Mouse (Mus musculus) heart, embryonic 14.5 days (tissue): ENCODE data around the gene Ccdc194. TPM values are rescaled to one million over a fixed set of nuclear protein-coding genes. Genes with fewer than 3 reads are reported as not detected.

Experiments
- ATAC-seq: fragments of 200-750 bp; cut with Nextera tagmentation; 2 replicates; pipeline ENCODE4 v1.8.0; 2017; ENCODE audit warnings: low read depth, moderate TSS enrichment; ENCODE audit not compliant: insufficient number of reproducible peaks, insufficient read depth, low FRiP score
- H3K27ac ChIP-seq, 2 experiments: fragments of 200-500 bp in 1 of 2; fragments of 300-500 bp in 1 of 2; sonication (generic) in 1 of 2; replicated peaks in 1 of 2; 2 replicates each; pipeline ENCODE4 v1.5.1; 2012 to 2014; ENCODE audit warnings: low read depth in 2 of 2, low read length in 2 of 2, control low read depth in 1 of 2, mild to moderate bottlenecking in 1 of 2, mixed read lengths in 1 of 2; ENCODE audit not compliant: control insufficient read depth in 1 of 2, insufficient read depth in 1 of 2
- H3K27me3 ChIP-seq: fragments of 300-500 bp; sonication (generic); 2 replicates; pipeline ENCODE4 v1.6.1; 2014; ENCODE audit warnings: mild to moderate bottlenecking, low read length, control low read depth; ENCODE audit not compliant: control insufficient read depth, insufficient read depth
- H3K36me3 ChIP-seq: fragments of 300-500 bp; sonication (generic); 2 replicates; pipeline ENCODE4 v1.6.1; 2014; ENCODE audit warnings: mild to moderate bottlenecking, control low read depth, low read length, mixed read lengths; ENCODE audit not compliant: control insufficient read depth, insufficient read depth
- H3K4me1 ChIP-seq, 2 experiments: fragments of 200-500 bp in 1 of 2; fragments of 300-500 bp in 1 of 2; sonication (generic) in 1 of 2; 2 replicates each; pipeline ENCODE4 v1.6.1; 2012 to 2014; ENCODE audit warnings: low read length in 2 of 2, control low read depth in 1 of 2, mixed read lengths in 1 of 2; ENCODE audit not compliant: control insufficient read depth in 2 of 2, insufficient read depth in 2 of 2
- H3K4me2 ChIP-seq: fragments of 300-500 bp; sonication (generic); 2 replicates; pipeline ENCODE4 v1.6.1; 2014; ENCODE audit warnings: mild to moderate bottlenecking, low read length
- H3K4me3 ChIP-seq, 2 experiments: fragments of 200-500 bp in 1 of 2; fragments of 300-500 bp in 1 of 2; sonication (generic) in 1 of 2; 2 replicates each; pipeline ENCODE4 v1.5.1; 2012 to 2014; ENCODE audit warnings: low read length in 2 of 2, mild to moderate bottlenecking in 2 of 2, control low read depth in 1 of 2, low read depth in 1 of 2, moderate library complexity in 1 of 2; ENCODE audit not compliant: control insufficient read depth in 1 of 2, insufficient read depth in 1 of 2
- H3K9ac ChIP-seq: fragments of 300-500 bp; sonication (generic); 2 replicates; pipeline ENCODE4 v1.6.1; 2014; ENCODE audit warnings: mild to moderate bottlenecking, low read length
- H3K9me3 ChIP-seq: fragments of 300-500 bp; sonication (generic); 2 replicates; pipeline ENCODE4 v1.6.1; 2016; ENCODE audit warnings: low read length, control low read depth; ENCODE audit not compliant: control insufficient read depth
- WGBS: fragments of 180-500 bp; shearing (Covaris S2); extraction: QIAGEN DNeasy Blood & Tissue Kit; methylation state at CpG from one replicate; pipeline ENCODE4 v1.1.7; 2014; 5-methylcytosine and 5-hydroxymethylcytosine counted together
- polyA plus RNA-seq: library from polyadenylated mRNA; unstranded; fragments of >200 nt; fragmentation: Nextera tagmentation; extraction: Ambion mirVana; gene quantifications from 2 replicates; pipeline ENCODE4 v1.2.1, GENCODE M21; 2014

The Ccdc194 gene
- polyA plus RNA-seq, 1 experiment from 2014 or later, result 0.35 TPM

DNA sequence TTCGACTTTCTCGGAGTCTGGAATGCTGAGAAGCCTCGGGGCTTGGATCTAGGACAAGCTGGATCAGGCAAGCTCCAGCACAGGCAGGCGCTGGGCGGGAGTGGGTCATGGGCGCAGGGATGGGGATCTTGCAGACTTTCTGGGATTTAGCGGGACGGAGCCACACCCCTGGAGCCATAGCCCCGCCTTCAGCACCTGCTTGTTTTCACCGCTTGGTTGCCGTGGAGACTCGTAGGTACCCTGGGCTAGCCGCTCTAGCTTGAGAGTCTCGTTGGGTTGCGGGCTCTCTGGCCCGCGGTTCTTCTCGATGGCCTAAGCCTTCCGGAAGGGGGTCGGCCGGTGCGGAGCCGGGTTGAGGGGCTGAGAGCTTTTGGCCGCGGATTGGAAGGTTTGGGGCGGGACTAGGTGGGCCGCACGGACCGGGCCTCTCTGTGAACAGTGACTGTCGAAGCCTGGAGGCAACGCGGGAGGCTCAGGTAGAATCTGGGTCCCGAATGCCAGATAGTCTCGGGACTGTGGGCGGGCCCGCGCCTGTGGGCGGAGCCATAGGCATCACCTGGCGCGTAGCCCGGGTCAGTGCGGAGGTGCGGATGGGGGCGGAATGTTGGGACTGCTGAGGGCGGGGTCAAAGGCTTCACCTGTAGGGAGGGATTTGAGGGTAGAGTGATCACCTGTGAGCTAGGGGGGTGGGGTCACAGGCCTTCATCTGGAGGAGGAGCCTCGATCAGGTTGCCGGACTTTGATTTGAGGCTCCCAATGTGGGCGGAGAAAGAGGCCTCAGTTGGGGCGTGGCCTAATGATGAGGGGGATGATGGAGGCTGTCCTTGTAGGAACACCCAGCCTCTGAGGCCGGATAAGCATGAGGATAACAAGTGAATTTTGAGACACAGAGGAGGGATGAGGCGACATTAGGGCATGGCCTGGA is 44.1 kb upstream of the Ccdc194 start:
- Histone ChIP-seq H3K27ac (peak overlapping the region in 1 of 2 experiments; percentile 64; a peak in 2 of 4 replicates), H3K4me3 (peak overlapping the region; percentile 53 to 54), H3K27me3 (0 out of 2 replicates have a peak, but pooled peaks cover 4% of the 10 kb centered on the region), H3K4me1 (peaks cover 16 to 28% of the 10 kb centered on the region in 2 experiments), H3K36me3 (no peaks in the 10 kb centered on the region), H3K4me2 (peak overlapping the region; percentile 91), H3K9me3 (no peaks in the 10 kb centered on the region), H3K9ac (peak overlapping the region; percentile 73)
- 1% methylated on average over 51 of the region's 51 CpGs for WGBS
- ATAC-seq, result peak; percentile 56

- peaks cover 16 to 26% of the 10 kb centered on the region in 2 experiments for H3K4me1 ChIP-seq
- H3K9me3 ChIP-seq, result 0 out of 2 replicates have a peak, but pooled peaks cover 2% of the 10 kb centered on the region
- H3K36me3 ChIP-seq, result no peaks in the 10 kb centered on the region
- WGBS, result 33% methylated on average over 6 of the region's 6 CpGs
- 0 out of 2 replicates have a peak, but pooled peaks cover 4% of the 10 kb centered on the region for H3K27me3 ChIP-seq
- peak overlapping the region; percentile 91 for H3K4me2 ChIP-seq
- peak overlapping the region in 1 of 2 experiments; percentile 35; a peak in 1 of 4 replicates for H3K27ac ChIP-seq
- peak overlapping the region; percentile 73; the same call in 1 of the 2 replicates for H3K9ac ChIP-seq
- no peak for ATAC-seq
- H3K4me3 ChIP-seq, result peak overlapping the region; percentile 53 to 54
Measured at GRCm38 (mm10) chr8:71568941-71569340, 43.4 kb upstream of the Ccdc194 start.

- Histone ChIP-seq H3K4me2 (peak within 1 kb of the TSS; percentile 91), H3K9me3 (0 out of 2 replicates have a peak, but pooled peaks cover 2% of the 10 kb centered on the region), H3K27ac (peak within 1 kb of the TSS in 1 of 2 experiments; percentile 64; a peak in 2 of 4 replicates), H3K9ac (peak within 1 kb of the TSS; percentile 73), H3K4me3 (peak within 1 kb of the TSS; percentile 53 to 54), H3K27me3 (0 out of 2 replicates have a peak, but pooled peaks cover 4% of the 10 kb centered on the region), H3K4me1 (peaks cover 16 to 26% of the 10 kb centered on the region in 2 experiments), H3K36me3 (no peaks in the 10 kb centered on the region)
- 16% methylated on average over 13 of the region's 13 CpGs for WGBS
- ATAC-seq, result no peak
Measured at GRCm38 (mm10) chr8:71568387-71568937, 43.0 kb upstream of the Ccdc194 start, which contains the start of gene Slc27a1. Gene Slc27a1 (plus strand): TSS chr8:71568882.

GRCm38 (mm10) chr8:71567587-71567986 is 42.1 kb upstream of the Ccdc194 start:
- no peak overlapping the region for H3K9ac ChIP-seq

GRCm38 (mm10) chr8:71566501-71566900 is 41.0 kb upstream of the Ccdc194 start, which contains the start of gene Nxnl1:
Gene Nxnl1 (minus strand): TSS chr8:71566601.
- Histone ChIP-seq H3K27me3 (peaks cover 23% of the 10 kb centered on the region), H3K4me2 (no peak within 1 kb of the TSS), H3K9me3 (0 out of 2 replicates have a peak, but pooled peaks cover 2% of the 10 kb centered on the region), H3K9ac (no peak within 1 kb of the TSS), H3K4me3 (no peak within 1 kb of the TSS), H3K4me1 (peaks cover 13 to 23% of the 10 kb centered on the region in 2 experiments), H3K36me3 (no peaks in the 10 kb centered on the region), H3K27ac (no peak within 1 kb of the TSS)
- 52% methylated on average over 3 of the region's 3 CpGs for WGBS
- ATAC-seq, result no peak

More at GRCm38 (mm10) chr8:71567587-71567986, 42.1 kb upstream of the Ccdc194 start:
- Histone ChIP-seq H3K36me3 (no peaks in the 10 kb centered on the region), H3K27me3 (peaks cover 12% of the 10 kb centered on the region), H3K4me2 (no peak overlapping the region), H3K9me3 (0 out of 2 replicates have a peak, but pooled peaks cover 2% of the 10 kb centered on the region), H3K27ac (no peak overlapping the region), H3K4me3 (no peak overlapping the region), H3K4me1 (peaks cover 14 to 23% of the 10 kb centered on the region in 2 experiments)
- no peak for ATAC-seq
- 63% methylated on average over 7 of the region's 7 CpGs for WGBS

DNA sequence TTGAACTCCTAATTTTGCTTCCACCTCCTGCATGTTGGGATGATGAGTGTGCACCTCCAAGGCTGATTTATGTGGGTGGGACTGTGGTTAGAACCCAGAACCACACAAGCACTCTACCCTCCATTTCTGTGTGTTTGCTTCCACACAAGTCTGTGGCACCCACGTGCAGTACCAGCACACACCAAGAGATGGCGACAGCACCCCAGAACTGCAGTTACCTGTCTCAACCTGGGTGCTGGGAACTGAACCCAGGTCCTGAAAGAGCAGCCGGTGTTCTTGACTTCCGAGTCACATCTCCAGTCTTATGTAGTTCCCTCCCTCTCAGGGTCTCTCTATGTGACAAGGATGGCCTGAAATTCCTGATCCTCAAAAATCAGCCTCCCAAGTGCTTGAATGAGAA is 38.5 kb upstream of the Ccdc194 start:
- Histone ChIP-seq H3K27me3 (peaks cover 48% of the 10 kb centered on the region), H3K9me3 (0 out of 2 replicates have a peak, but pooled peaks cover 2% of the 10 kb centered on the region), H3K4me3 (no peak overlapping the region), H3K4me1 (peaks cover 8 to 12% of the 10 kb centered on the region in 2 experiments), H3K4me2 (no peak overlapping the region), H3K9ac (no peak overlapping the region), H3K36me3 (no peaks in the 10 kb centered on the region), H3K27ac (no peak overlapping the region)
- ATAC-seq, result no peak
- WGBS, result 91% methylated on average over 4 of the region's 4 CpGs

DNA sequence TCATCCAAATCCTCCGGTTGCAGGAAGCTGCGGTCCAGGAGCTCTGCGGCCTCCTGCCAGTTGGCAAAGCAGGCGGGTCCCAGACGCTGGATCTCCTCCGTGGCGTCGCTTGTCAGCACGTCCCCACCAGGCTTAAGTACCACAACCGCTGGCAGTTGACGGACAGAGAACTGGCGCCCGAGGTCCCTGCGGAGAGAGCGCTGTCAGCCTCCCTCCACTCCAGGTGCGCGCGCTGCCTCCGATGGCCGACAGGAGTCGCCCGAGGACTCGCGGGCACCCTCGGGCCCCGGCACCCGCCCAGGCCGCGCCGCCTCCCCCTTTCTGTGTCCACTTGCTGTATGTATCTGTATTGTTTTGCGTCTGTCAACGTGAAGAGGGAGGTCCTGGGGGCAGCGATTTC is 37.2 kb upstream of the Ccdc194 start:
- 0 out of 2 replicates have a peak, but pooled peaks have one; percentile 35 for ATAC-seq
- 0 out of 2 replicates have a peak, but pooled peaks cover 2% of the 10 kb centered on the region for H3K9me3 ChIP-seq
- H3K27ac ChIP-seq, result no peak overlapping the region
- peak overlapping the region in 1 of 2 experiments; percentile 8; a peak in 1 of 4 replicates for H3K4me3 ChIP-seq
- H3K4me1 ChIP-seq, result peaks cover 6 to 13% of the 10 kb centered on the region in 2 experiments
- peaks cover 60% of the 10 kb centered on the region for H3K27me3 ChIP-seq
- under 1% methylated on average over 31 of the region's 33 CpGs for WGBS
- no peaks in the 10 kb centered on the region for H3K36me3 ChIP-seq
- H3K4me2 ChIP-seq, result peak overlapping the region; percentile 50
- peak overlapping the region; percentile 28 for H3K9ac ChIP-seq
